Mouse (Mus musculus) mesoderm, embryonic 11.5 days (tissue): Measurements from ENCODE around the gene Dse.

ENCODE experiments used
- DNase-seq: peaks from one replicate; pipeline ENCODE4 v3.0.0-alpha.2; 2012; ENCODE audit warnings: low read depth, low spot score

Dse gene

DNA sequence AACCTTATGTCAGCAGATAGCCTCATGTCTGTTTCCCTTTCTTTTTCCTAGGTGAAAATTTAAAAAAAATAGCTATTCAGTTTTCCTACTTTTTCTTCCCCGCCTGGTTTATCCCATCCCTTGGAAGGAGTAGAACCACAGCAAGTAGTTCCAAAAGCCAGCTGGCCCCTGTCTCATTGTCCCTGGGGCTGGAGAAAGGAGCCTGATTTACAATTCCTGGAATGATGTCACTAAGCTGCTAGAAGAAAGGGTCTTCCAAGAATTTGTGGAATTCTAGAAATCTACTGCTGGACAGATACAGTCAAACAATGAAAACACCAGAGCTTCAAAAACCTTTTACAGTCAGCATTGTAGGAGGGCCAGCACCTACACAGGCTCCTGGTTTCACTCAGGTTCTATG, 6.8 kb downstream of the Dse start:
- DNase-seq: no peak

DNA sequence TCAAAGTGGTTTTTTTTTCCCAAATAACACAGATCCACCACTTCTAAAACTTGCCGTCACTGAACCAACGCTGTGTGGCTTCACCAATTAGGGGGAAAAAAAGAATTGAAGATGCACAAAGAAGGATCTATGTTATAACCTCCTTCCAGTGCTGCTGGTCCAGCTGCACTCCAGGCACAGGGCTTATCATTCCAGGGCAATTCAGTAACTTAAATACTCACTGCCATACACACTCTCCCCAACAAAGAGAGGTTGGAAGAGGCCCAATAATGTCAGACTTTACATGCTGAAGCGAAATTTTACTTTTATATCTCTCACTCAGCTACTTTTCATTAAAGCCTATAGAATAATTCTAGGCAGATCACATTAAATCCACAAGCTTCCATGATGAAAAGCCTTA, 8.9 kb downstream of the Dse start:
- DNase-seq: no peak

- no peak for DNase-seq
Measured at GRCm38 (mm10) chr10:34198061-34198460, 9.5 kb downstream of the Dse start.

GRCm38 (mm10) chr10:34197269-34197668, 10.2 kb downstream of the Dse start:
- DNase-seq: no peak

- DNase-seq: no peak
Measured at GRCm38 (mm10) chr10:34194957-34195356, 12.6 kb downstream of the Dse start.

- no peak for DNase-seq
Measured at GRCm38 (mm10) chr10:34194503-34194902, 13.0 kb downstream of the Dse start.

GRCm38 (mm10) chr10:34186571-34187260, 20.8 kb downstream of the Dse start:
- no peak for DNase-seq

DNA sequence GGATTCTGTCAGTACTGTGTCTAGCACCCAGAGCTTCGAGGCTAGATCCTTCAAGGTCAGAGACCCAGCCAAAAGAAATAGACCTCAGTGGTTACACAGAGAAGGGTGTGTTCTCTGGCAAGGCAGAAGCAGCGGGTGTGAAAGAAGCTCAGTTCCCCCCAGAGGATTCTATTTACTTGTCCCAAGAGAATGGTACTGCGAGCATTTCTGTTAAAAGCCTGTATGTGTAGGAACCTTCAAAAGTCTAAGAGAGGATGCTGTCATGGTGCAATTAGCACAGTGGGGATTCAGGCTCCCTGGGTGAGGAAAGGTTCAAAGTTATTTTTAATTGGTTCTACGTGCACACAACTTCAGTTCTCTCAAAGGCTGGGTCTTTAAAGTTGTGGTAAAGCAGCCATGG, 22.0 kb downstream of the Dse start:
- peak; percentile 27 for DNase-seq

GRCm38 (mm10) chr10:34184956-34185355, 22.6 kb downstream of the Dse start:
- peak; percentile 49 for DNase-seq

DNA sequence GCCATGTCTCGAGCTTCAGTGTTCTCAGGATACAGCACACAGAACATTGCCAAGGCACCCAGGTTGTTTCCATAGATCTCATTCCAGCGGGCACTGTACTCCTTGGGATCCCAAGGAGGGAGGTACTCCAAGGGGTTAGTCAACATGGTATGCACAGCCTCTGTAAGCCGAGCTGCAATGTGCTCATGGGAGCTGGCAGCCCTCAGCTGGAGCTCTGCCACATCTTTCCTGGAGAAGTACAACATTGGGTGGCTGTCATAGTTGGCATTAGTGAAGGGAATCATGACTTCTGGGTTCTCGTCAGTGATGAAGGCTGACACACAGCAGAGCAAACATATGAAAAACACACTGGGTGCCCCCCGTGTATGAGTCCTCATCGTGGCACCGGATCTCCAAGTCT, 23.8 kb downstream of the Dse start:
- DNase-seq: no peak

DNA sequence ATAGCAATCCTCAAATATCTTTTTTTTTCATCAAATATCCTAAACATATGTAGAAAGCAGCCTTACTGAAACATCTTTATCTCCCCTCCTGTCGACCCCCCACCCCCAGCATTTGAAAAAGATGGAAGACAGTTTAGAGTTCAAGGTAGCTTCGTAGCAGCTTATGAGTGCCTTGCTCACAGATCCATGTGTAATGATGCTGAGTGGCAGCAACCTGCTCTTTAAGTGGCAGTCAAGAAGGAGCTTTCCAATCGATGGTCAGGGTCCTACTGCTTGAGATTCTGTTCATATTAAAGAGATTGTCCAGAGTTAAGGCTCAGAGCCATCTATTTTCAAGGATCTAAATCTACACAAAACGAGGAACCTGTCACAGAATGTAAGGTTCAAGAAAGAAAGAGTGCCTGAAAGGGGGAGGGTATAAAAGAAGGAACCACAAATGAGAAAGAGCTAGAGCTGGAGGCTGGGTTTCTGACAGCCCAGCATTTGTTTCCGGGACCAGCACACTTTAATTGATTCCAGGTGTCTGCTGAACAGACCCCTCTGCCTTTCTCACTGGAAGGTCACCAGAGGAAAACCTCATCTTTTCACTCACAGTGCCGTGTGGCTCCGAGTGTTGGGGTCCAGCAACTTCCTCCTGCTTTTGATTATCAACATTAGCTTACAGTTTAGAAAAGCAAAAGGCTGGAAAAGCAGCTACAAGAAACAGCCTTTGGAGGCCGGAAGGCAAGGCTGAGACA, 31.5 kb downstream of the Dse start:
- DNase-seq: peak; percentile 75

GRCm38 (mm10) chr10:34172663-34173282, 34.7 kb downstream of the Dse start:
- DNase-seq: no peak

- no peak for DNase-seq
Measured at GRCm38 (mm10) chr10:34171660-34172059, 35.9 kb downstream of the Dse start.

DNA sequence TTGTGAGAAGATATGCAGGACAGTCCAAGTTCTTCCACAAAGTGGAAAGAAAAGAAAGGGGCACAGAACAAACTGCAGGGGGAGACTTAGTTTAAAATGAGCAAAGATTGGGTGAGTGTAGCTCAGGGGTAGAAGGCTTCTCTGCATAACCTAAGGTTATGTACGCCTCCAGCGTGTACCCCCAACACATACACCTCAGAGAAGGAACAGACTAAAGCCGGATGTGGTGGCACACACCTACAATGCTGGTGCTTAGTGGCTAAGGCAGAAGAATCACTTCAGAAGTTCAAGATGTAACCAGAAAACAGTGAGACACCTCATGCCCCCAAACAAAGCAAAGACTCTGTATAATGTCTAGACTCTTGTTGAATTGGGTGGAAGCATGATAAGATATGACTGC, 36.3 kb downstream of the Dse start:
- no peak for DNase-seq

DNA sequence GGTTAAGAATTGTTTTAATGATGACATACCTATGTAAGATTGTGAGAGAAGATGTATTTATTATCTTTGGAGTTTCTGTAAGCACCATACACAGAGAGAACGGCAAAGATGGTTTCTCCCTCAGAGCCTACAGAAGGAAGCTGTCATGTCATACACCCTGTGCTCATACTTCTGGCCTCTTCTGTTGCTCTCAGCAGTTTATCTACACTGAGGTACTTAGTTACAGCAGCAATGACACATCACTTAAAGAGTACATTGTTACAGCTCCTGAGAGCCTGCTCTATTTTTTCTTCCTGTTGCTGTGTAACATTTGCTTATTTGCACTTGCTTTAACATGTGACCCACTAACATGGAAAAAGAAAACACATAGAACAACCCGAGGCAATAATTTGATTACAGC, 40.5 kb downstream of the Dse start:
- DNase-seq: no peak

DNA sequence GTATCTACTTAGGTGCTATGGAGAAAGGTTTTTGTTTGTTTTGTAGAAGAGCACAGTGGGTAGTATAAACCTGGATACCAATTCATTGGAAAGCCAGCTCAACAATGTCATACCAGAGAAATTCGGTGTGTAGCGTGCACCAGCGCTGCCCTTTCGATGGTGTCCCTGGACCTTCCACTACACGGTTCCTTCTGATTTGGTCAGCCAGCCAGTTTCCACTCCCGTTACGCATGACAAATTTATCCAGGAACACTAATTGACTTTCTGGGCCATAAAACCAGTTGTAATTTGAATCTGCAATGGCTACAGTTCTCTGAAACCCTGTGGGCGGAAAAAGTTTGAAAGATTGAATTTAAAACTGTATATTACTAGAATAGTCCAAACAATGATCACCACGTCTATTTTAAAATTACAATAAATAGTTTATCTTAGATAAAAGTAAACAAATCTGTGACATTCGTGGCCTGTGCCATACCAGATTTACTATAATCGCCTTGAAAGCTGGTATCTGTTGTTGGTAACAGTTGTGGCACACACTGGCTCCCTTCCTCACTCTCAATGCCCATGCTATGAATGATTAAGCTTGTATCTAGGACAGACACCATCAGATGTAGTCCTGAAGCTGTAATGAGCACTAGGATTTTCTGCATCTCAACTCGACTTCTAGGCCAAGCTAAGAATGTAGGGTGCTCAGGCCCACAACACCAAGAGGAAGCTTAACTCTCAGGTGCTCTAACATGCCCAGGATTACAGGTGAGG, 51.5 kb downstream of the Dse start:
- no peak for DNase-seq

- DNase-seq: no peak
Measured at GRCm38 (mm10) chr10:34151827-34152226, 55.7 kb downstream of the Dse start.

- DNase-seq: peak; percentile 56
Measured at GRCm38 (mm10) chr10:34150454-34150853, 57.1 kb downstream of the Dse start.

DNA sequence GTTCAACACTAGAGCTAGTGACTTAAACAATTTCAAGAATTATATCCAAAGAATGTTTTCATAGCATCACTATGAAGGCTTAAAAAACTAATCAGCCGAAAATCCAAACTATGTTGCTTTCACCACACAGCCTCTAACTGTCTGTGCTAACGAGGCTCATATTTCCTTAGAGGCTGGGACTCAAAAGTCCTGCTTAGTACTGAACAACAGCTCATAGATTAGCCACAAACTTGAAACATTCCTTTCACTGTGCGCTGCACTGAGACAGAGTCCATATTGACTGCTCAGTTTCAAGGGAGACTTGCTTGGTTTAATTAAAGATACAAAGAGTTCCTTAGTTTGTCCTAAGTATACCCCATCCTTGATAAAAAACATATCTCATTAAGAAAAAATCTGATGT, 57.7 kb downstream of the Dse start:
- no peak for DNase-seq

DNA sequence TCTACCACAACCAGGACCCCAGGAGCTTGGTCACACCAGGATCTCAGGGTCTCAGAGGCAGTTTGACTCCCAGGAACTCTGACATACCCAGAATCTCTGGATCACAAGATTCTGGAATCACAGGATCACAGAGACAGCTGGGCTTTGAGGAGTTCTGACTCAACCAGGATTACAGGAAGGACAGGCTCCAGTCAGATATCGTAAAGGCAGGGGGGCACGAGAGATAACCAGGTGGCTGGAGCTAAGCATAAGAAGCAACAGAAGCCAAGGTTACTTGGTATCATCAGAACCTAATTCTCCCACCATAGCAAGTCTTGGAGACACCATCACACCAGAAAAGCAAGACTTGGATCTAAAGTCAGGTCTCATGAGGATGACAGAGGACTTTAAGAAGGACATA, 65.8 kb downstream of the Dse start:
- DNase-seq: no peak

DNA sequence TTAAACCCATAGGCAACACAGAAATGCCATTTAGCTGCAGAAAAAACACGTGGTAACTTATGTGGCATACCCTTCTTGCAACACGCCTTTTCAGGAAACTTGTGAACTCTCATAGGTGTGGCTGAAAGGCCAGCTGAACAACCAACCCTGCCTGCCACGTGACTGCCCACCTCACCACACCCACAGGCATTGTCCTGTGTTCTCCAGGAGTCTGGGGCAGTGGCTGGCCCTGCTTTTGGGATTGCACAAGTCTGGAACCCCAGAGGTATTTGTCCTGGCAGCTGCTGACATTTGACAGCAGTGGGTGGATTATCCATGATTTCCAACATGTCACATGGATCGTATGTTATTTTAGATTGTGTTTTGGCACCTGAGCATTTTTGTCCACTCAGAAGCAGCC, 67.7 kb downstream of the Dse start:
- no peak for DNase-seq

DNA sequence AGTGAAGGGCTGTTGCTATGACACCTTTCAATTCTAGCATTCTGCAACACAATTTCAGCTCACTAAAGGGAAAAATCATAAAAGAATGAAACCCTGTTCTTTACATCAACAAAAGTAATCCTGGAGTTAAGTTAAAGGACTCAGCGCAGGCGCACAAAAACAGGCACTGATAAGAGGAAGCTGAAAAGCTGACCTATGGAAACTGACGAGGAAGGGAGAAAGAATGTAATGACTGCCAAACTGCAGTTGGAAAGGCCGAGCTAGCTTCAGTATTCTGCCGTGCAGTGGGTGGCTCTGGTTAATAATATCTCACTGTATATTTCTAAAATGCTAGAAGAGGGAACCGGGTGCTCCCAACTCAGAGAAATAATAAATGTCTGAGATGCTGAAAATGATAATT, 69.5 kb downstream of the Dse start:
- no peak for DNase-seq
